Mouse (Mus musculus) intestine, embryonic 16.5 days (tissue): Measurements from ENCODE around the gene 2310011J03Rik. TPM values are rescaled to one million over a fixed set of nuclear protein-coding genes. Genes with fewer than 3 reads are reported as not detected.

Experiments
- ATAC-seq: fragments of 200-750 bp; cut with Nextera tagmentation; 2 replicates; pipeline ENCODE4 v1.8.0; 2017; ENCODE audit warnings: moderate TSS enrichment, moderate library complexity
- H3K27ac ChIP-seq: fragments of 300-500 bp; sonication (generic); 2 replicates; pipeline ENCODE4 v1.5.1; 2014; ENCODE audit warnings: mild to moderate bottlenecking, low read length
- H3K27me3 ChIP-seq: fragments of 300-500 bp; sonication (generic); replicated peaks from 2 replicates; pipeline ENCODE4 v1.6.1; 2014; ENCODE audit warnings: low read length, control low read depth, mixed read lengths; ENCODE audit not compliant: control insufficient read depth, insufficient read depth
- H3K36me3 ChIP-seq: fragments of 300-500 bp; sonication (generic); 2 replicates; pipeline ENCODE4 v1.6.1; 2014; ENCODE audit warnings: low read length, control low read depth; ENCODE audit not compliant: control insufficient read depth, insufficient read depth
- H3K4me1 ChIP-seq: fragments of 300-500 bp; sonication (generic); 2 replicates; pipeline ENCODE4 v1.6.1; 2014; ENCODE audit warnings: low read length, control low read depth, mixed read lengths; ENCODE audit not compliant: control insufficient read depth, insufficient read depth
- H3K4me2 ChIP-seq: fragments of 300-500 bp; sonication (generic); 2 replicates; pipeline ENCODE4 v1.6.1; 2014; ENCODE audit warnings: low read depth, low read length, control low read depth
- H3K4me3 ChIP-seq: fragments of 300-500 bp; sonication (generic); 2 replicates; pipeline ENCODE4 v1.5.1; 2014; ENCODE audit warnings: mild to moderate bottlenecking, low read length
- H3K9ac ChIP-seq: fragments of 300-500 bp; sonication (generic); 2 replicates; pipeline ENCODE4 v1.6.1; 2014; ENCODE audit warnings: low read depth, low read length
- H3K9me3 ChIP-seq: fragments of 300-500 bp; sonication (generic); 2 replicates; pipeline ENCODE4 v1.6.1; 2016; ENCODE audit warnings: low read length, control low read depth; ENCODE audit not compliant: control insufficient read depth
- WGBS: fragments of 180-500 bp; shearing (Covaris S2); extraction: QIAGEN DNeasy Blood & Tissue Kit; methylation state at CpG from one replicate; pipeline ENCODE4 v1.1.7; 2014; 5-methylcytosine and 5-hydroxymethylcytosine counted together
- polyA plus RNA-seq: library from polyadenylated mRNA; unstranded; fragments of >200 nt; fragmentation: Nextera tagmentation; extraction: Ambion mirVana; gene quantifications from 2 replicates; pipeline ENCODE4 v1.2.1, GENCODE M21; 2015

2310011J03Rik gene
- polyA plus RNA-seq, 1 experiment from 2014 or later, result 64.3 TPM

GRCm38 (mm10) chr10:80323261-80324119 is 3.2 kb upstream of the 2310011J03Rik start:
- Histone ChIP-seq H3K9me3 (no peaks in the 10 kb centered on the region), H3K4me2 (peak overlapping the region; percentile 95), H3K9ac (peak overlapping the region; percentile 72), H3K27ac (peak overlapping the region; percentile 81), H3K27me3 (no peaks in the 10 kb centered on the region), H3K4me1 (peaks cover 33% of the 10 kb centered on the region), H3K4me3 (peak overlapping the region; percentile 73), H3K36me3 (peaks cover 4% of the 10 kb centered on the region; the same call in 1 of the 2 replicates)
- 1% methylated on average over 46 of the region's 46 CpGs for WGBS
- peak; percentile 61 for ATAC-seq

DNA sequence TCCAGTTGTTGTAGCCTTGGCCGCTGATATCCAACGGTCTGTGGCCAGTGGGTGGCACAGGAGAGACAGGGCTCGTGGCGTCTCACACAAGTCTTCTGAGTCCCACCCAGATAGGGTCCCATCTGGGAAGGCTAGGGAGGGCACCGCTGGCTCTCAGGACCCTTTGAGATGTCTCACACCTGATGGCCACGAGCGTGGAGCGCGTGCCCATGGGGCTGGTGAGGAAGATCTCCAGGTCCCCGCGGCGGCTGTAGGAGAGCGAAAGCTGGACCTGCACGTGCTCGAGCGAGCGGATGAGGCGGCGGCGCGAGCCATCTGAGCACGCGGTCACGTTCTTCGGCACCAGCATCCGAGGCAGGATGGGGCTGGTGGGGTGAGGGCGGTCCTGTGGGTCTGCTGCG is 2.5 kb upstream of the 2310011J03Rik start:
- Histone ChIP-seq H3K9me3 (no peaks in the 10 kb centered on the region), H3K27me3 (no peaks in the 10 kb centered on the region), H3K27ac (peak overlapping the region; percentile 81), H3K36me3 (peaks cover 8% of the 10 kb centered on the region; the same call in 1 of the 2 replicates), H3K4me1 (peaks cover 33% of the 10 kb centered on the region), H3K9ac (peak overlapping the region; percentile 72), H3K4me2 (peak overlapping the region; percentile 95), H3K4me3 (peak overlapping the region; percentile 73)
- 4% methylated on average over 28 of the region's 28 CpGs for WGBS
- ATAC-seq, result peak; percentile 9; the same call in 1 of the 2 replicates

DNA sequence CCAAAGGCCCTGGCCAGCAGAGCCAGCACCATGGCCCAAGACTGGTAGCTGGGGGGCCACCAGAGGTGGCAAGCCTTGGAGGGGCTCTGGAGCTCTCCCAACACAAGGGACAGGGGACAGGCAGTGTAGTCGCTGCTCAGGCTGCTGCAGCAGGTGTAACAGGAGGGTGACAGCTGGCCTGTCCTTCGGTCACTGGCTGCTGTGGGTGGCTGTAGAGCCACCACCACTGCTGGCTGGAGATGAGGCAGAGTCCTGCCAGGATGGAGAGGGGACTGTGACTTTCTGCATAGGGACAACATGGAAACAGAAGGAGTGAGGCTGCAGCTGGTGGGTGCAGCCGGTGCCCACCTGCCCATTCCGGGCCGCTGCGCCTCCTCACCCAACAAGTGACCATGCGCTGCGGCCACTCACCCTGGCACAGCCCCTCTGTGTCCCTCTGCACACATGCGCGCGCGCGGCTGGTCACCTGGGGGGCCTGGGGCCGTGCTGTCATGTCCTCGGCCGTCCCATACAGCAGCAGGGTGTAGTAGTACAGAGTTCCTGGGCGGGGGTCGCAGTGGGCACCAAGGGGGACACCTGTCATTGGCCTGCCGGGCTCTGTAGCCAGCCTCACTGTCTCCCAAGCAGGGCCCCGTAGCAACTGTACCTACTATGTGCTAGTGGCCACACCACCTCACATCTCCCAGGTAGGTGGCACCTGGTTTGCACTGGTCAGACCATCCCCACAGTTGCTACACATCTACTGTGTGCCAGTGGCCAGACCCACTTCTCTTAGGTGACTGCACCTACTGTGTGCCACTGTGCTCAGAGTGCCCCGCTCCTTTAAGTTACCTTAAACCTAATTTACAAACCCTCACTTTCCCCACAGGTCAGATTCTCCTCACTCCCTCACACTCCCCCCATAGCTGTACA is 1.6 kb upstream of the 2310011J03Rik start:
- Histone ChIP-seq H3K36me3 (peaks cover 8% of the 10 kb centered on the region; the same call in 1 of the 2 replicates), H3K4me2 (peak overlapping the region; percentile 95), H3K4me1 (peaks cover 38% of the 10 kb centered on the region), H3K27me3 (0 out of 2 replicates have a peak, but pooled peaks cover under 1% of the 10 kb centered on the region), H3K4me3 (peak overlapping the region; percentile 73), H3K9ac (peak overlapping the region; percentile 45), H3K27ac (no peak overlapping the region), H3K9me3 (no peaks in the 10 kb centered on the region)
- WGBS, result 90% methylated on average over 21 of the region's 21 CpGs
- no peak for ATAC-seq

DNA sequence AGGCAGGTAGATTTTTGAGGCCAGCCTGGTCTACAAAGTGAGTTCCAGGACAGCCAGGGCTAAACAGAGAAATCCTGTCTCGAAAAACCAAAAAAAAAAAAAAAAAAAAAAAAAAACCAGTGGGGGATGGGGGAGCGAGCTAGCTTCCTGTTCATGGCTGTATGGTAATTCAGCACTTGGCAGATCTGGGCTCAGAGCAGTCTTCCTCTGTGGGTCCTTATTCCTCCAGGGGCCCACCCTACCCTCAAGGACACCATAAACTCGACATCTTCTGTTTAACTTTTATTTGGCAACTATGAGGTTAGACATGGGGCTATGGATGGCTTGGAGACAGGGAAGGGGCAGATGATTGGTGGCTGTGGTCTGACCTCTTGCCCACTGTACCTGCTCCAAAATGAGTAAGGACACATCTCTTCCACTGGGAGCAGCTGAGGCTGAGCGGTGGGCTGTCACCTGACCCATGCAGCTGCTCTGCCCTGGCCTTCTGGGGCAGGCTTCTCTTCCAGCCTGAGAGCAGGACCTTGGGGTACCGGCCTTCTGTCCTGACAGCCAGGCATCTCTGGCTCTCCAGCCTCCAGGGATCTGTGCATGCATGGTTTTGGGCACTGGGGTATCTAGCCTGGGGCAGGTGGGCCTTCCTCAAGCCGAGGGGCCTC is 805 bp upstream of the 2310011J03Rik start:
- no peak overlapping the region for H3K27ac ChIP-seq
- 72% methylated on average over 6 of the region's 6 CpGs for WGBS
- peaks cover 40% of the 10 kb centered on the region for H3K4me1 ChIP-seq
- H3K9ac ChIP-seq, result peak overlapping the region; percentile 29; the same call in 1 of the 2 replicates
- H3K27me3 ChIP-seq, result peaks cover 4% of the 10 kb centered on the region
- no peaks in the 10 kb centered on the region for H3K9me3 ChIP-seq
- ATAC-seq, result no peak
- H3K4me3 ChIP-seq, result no peak overlapping the region
- H3K4me2 ChIP-seq, result no peak overlapping the region
- H3K36me3 ChIP-seq, result peaks cover 8% of the 10 kb centered on the region; the same call in 1 of the 2 replicates

DNA sequence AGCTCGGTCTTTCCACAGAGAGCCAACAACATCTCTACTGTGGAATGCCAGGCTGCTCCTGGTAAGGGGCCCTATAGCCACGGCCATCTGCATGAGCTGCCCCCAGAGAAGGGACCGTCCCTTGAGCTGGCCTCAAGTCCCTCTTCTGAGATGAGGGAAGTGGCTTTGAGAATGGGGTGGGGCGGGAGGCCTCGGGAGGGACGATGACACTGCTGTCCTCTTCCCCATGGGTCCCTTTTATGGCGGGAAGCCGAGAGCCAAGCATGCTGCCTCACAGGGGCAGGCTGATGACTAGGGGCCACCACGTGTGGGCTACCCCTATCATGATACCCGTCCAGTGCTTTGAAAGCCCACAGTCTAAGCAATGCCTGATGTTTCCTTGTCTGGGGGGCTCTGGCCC is 3.3 kb downstream of the 2310011J03Rik start:
- Histone ChIP-seq H3K36me3 (peaks cover 8% of the 10 kb centered on the region; the same call in 1 of the 2 replicates), H3K4me1 (peaks cover 31% of the 10 kb centered on the region), H3K9ac (peak overlapping the region; percentile 35; the same call in 1 of the 2 replicates), H3K27ac (no peak overlapping the region), H3K27me3 (peaks cover 40% of the 10 kb centered on the region), H3K4me2 (no peak overlapping the region), H3K4me3 (no peak overlapping the region), H3K9me3 (no peaks in the 10 kb centered on the region)
- ATAC-seq, result no peak
- 47% methylated on average over 10 of the region's 10 CpGs for WGBS

GRCm38 (mm10) chr10:80316359-80316781 is 4.0 kb downstream of the 2310011J03Rik start:
- no peak overlapping the region for H3K27ac ChIP-seq
- peaks cover 47% of the 10 kb centered on the region for H3K27me3 ChIP-seq
- peaks cover 6% of the 10 kb centered on the region; the same call in 1 of the 2 replicates for H3K36me3 ChIP-seq
- H3K9ac ChIP-seq, result no peak overlapping the region
- H3K4me1 ChIP-seq, result peaks cover 28% of the 10 kb centered on the region
- ATAC-seq, result no peak
- no peaks in the 10 kb centered on the region for H3K9me3 ChIP-seq
- WGBS, result 20% methylated on average over 11 of the region's 11 CpGs
- H3K4me2 ChIP-seq, result no peak overlapping the region
- no peak overlapping the region for H3K4me3 ChIP-seq

GRCm38 (mm10) chr10:80315315-80315714 is 5.0 kb downstream of the 2310011J03Rik start:
- Histone ChIP-seq H3K4me2 (no peak overlapping the region), H3K36me3 (peaks cover 6% of the 10 kb centered on the region; the same call in 1 of the 2 replicates), H3K27ac (no peak overlapping the region), H3K4me1 (peaks cover 25% of the 10 kb centered on the region), H3K9ac (peak overlapping the region; percentile 19; the same call in 1 of the 2 replicates), H3K27me3 (peaks cover 52% of the 10 kb centered on the region), H3K9me3 (no peaks in the 10 kb centered on the region), H3K4me3 (no peak overlapping the region)
- 44% methylated on average over 27 of the region's 27 CpGs for WGBS
- ATAC-seq, result no peak

GRCm38 (mm10) chr10:80314494-80315001 is 5.8 kb downstream of the 2310011J03Rik start:
- Histone ChIP-seq H3K27ac (no peak overlapping the region), H3K4me2 (no peak overlapping the region), H3K27me3 (peaks cover 52% of the 10 kb centered on the region), H3K36me3 (peaks cover 6% of the 10 kb centered on the region; the same call in 1 of the 2 replicates), H3K9ac (no peak overlapping the region), H3K4me3 (no peak overlapping the region), H3K9me3 (no peaks in the 10 kb centered on the region), H3K4me1 (peaks cover 23% of the 10 kb centered on the region)
- WGBS, result 58% methylated on average over 16 of the region's 16 CpGs
- no peak for ATAC-seq
